Mouse (Mus musculus) heart, adult 2 months (tissue): ENCODE measurements at regions not wholly inside any gene's neighbourhood (a gene's known extent, or its start where the extent isn't known, plus 50 kb on each side); places are given as distances from the start of the nearest gene placed in this dataset.

ENCODE experiments used
- DNase-seq, 2 experiments: peaks; one replicate each; pipeline ENCODE4 v3.0.0; 2021
- H3K27ac ChIP-seq: fragments of 200-600 bp; 2 replicates; pipeline ENCODE4 v1.8.1; 2022
- H3K27me3 ChIP-seq: fragments of 200-500 bp; 2 replicates; pipeline ENCODE4 v1.6.1; 2012; ENCODE audit warnings: mild to moderate bottlenecking, low read length, inconsistent platforms, mixed read lengths; ENCODE audit not compliant: control insufficient read depth, insufficient read depth
- H3K36me3 ChIP-seq: fragments of 200-500 bp; 2 replicates; pipeline ENCODE4 v1.6.1; 2012; ENCODE audit warnings: low read length, inconsistent platforms; ENCODE audit not compliant: control insufficient read depth, insufficient read depth
- H3K4me1 ChIP-seq: fragments of 200-500 bp; 2 replicates; pipeline ENCODE4 v1.6.1; 2011; ENCODE audit warnings: low read length; ENCODE audit not compliant: control insufficient read depth, insufficient read depth
- H3K4me3 ChIP-seq: fragments of 200-600 bp; 2 replicates; pipeline ENCODE4 v1.8.1; 2022
- H3K79me2 ChIP-seq: fragments of 200-500 bp; replicated peaks from 2 replicates; pipeline ENCODE4 v1.6.1; 2012; ENCODE audit warnings: mild to moderate bottlenecking, inconsistent platforms, low read length, moderate library complexity, mixed read lengths; ENCODE audit not compliant: control insufficient read depth, insufficient read depth
- H3K9ac ChIP-seq: fragments of 200-500 bp; 2 replicates; pipeline ENCODE4 v1.6.1; 2012; ENCODE audit warnings: low read depth, mild to moderate bottlenecking, control low read depth, inconsistent platforms, low read length, mixed read lengths
- CTCF ChIP-seq: fragments of 200-600 bp; IDR thresholded peaks from 2 replicates; pipeline ENCODE4 v1.8.1; 2022; ENCODE audit warnings: antibody characterized with exemption, mild to moderate bottlenecking, moderate library complexity
- EP300 ChIP-seq: fragments of 200-500 bp; IDR thresholded peaks from 2 replicates; pipeline ENCODE4 v1.6.1; 2011; ENCODE audit warnings: low read depth, low read length, control low read depth; ENCODE audit not compliant: insufficient read depth
- POLR2A ChIP-seq: fragments of 200-500 bp; IDR thresholded peaks from 2 replicates; pipeline ENCODE4 v1.6.1; 2011; ENCODE audit warnings: mild to moderate bottlenecking, low read depth, low read length, control low read depth; ENCODE audit not compliant: insufficient read depth
- WGBS: fragments of 180-500 bp; shearing (Covaris S2); methylation state at CpG from one replicate; pipeline ENCODE4 v1.1.7; 2018; 5-methylcytosine and 5-hydroxymethylcytosine counted together
- intact Hi-C: fragments of 180-260 bp; cut with DNase I; formaldehyde crosslinking; loops from one replicate; pipeline ENCODE4 v1.15.1; 2025

DNA sequence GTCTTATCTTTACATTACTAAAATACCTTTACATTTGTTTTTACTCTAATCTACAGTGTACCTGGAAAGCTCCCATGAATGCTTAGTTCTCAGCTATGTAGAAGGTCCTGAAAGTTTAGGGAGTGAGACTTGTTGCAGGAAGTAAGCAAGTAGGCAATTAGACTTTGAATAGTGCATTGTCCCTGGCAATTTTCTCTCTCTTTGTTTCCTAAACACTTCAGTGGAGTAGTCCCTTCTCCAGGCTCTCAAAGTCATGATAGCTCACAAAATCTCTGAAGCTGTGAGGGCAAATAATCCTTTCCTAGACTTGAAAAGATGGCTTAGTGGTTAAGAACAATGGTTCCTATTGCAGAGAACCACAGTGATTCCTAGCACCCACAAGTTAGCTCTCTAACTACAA, 495.2 kb upstream of the 1700015G11Rik start:
- no peaks in the 10 kb centered on the region for H3K36me3 ChIP-seq
- TF ChIP-seq CTCF (no peak), EP300 (no peak), POLR2A (no peak)
- no peaks in the 10 kb centered on the region for H3K79me2 ChIP-seq
- H3K27ac ChIP-seq = no peak overlapping the region
- H3K27me3 ChIP-seq = no peaks in the 10 kb centered on the region
- H3K4me1 ChIP-seq = no peaks in the 10 kb centered on the region
- H3K9ac ChIP-seq = no peak overlapping the region
- no peak for DNase-seq
- H3K4me3 ChIP-seq = no peak overlapping the region
- intact Hi-C loops = no loop called here

DNA sequence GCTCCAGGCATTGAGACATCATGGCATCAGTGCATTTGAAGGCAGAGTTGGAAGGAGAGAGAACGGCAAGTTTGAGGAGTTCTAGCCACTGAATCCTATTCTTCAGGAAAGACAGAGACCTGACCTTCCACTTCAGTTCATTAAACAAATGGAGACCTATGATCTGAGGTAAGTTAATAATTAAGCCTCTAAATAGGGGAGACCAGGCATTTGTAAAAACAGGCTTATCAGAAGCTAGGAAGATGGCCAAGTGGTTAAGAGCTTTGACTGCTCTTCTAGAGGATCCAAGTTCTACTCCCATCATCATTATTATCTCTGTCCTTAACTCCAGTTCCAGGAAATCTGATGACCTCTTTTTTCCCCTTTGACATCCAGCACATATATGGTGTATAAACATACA, 492.5 kb upstream of the 1700015G11Rik start:
- intact Hi-C loops = no loop called here
- 96% methylated on average over 1 of the region's 1 CpGs for WGBS
- Histone ChIP-seq H3K36me3 (no peaks in the 10 kb centered on the region), H3K9ac (no peak overlapping the region), H3K79me2 (no peaks in the 10 kb centered on the region), H3K4me1 (no peaks in the 10 kb centered on the region), H3K27me3 (no peaks in the 10 kb centered on the region), H3K27ac (no peak overlapping the region), H3K4me3 (no peak overlapping the region)
- DNase-seq = no peak
- TF ChIP-seq POLR2A (no peak), EP300 (no peak), CTCF (no peak)

DNA sequence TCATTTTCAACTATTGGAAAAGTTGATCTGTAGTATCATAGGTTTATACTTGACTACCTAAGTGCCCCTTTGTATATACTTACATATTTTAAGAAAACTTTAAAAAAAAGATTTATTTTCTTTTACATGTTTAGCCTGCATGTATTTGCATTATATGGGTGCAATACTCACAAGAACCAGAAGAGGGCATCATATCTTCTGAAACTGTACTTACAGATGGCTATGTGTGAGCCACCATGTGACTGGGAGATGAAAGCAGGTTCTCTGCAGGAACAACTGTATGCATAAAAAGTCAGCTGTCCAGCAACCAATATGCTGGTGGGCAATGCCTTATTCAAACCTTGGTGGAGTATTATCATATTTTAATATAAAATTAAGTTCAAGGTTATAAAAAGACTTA, 451.6 kb upstream of the 1700015G11Rik start:
- TF ChIP-seq CTCF (peak; percentile 21; the same call in 1 of the 2 replicates), POLR2A (no peak)
- no peak overlapping the region for H3K27ac ChIP-seq
- H3K9ac ChIP-seq = no peak overlapping the region
- H3K4me3 ChIP-seq = no peak overlapping the region
- H3K27me3 ChIP-seq = no peaks in the 10 kb centered on the region
- no peaks in the 10 kb centered on the region for H3K79me2 ChIP-seq
- H3K36me3 ChIP-seq = no peaks in the 10 kb centered on the region
- no peak for DNase-seq
- H3K4me1 ChIP-seq = no peaks in the 10 kb centered on the region
- intact Hi-C loops = no loop called here

DNA sequence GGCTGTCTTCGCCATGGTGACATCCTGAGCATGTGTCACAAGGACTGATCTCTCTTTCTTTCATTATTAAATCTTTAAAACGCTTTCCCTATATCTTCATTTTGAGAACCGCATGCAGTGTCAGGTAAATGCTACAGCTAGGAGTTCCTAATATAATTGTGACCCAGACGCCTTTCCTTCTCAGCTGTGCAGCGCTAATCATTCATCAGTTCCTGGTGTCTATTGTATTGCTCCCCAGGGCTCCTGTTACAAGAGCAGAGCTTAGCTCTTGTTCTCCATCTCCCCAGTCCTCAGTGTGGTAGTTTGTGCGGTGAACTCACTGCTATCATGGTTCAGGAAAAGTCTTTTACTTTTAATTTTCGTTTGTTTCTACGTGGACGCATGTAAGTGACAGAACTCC, 451.1 kb upstream of the 1700015G11Rik start:
- intact Hi-C loops = no loop called here
- Histone ChIP-seq H3K9ac (no peak overlapping the region), H3K79me2 (no peaks in the 10 kb centered on the region), H3K27me3 (no peaks in the 10 kb centered on the region), H3K4me1 (no peaks in the 10 kb centered on the region), H3K27ac (no peak overlapping the region), H3K36me3 (no peaks in the 10 kb centered on the region), H3K4me3 (no peak overlapping the region)
- no peak for DNase-seq
- TF ChIP-seq EP300 (no peak), POLR2A (no peak), CTCF (no peak)
- 70% methylated on average over 9 of the region's 9 CpGs for WGBS
